Mouse (Mus musculus) liver, postnatal 0 days (tissue): ENCODE measurements around the gene Dph2.

Source experiments
- CTCF ChIP-seq: sonication (generic); IDR thresholded peaks from 2 replicates; pipeline ENCODE4 v1.5.1; 2016; ENCODE audit warnings: antibody characterized with exemption, low read depth
- EP300 ChIP-seq: IDR thresholded peaks from 2 replicates; pipeline ENCODE4 v1.6.1; 2016; ENCODE audit warnings: antibody characterized with exemption, low read depth, mild to moderate bottlenecking

DNA sequence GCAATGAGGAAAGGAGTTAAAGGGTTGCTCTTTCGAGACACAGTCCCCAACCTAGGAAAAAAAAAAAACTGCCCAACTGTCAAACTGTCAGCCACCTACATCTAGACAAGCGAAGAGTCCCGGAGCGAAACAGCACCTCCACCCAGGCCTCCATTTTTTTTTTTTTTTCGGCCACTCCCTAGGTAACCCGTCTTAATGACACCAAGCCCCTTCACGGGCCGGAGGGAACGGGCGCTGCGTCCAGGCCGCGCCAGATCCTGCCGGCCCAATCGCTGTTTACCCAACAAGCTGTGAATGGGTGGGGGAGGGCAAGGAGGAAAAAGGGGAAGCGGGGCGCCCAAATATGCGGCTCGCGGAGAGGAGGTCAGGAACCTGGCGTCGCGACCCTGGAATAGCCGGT lies 5.2 kb downstream of the Dph2 start:
- TF ChIP-seq CTCF (no peak), EP300 (no peak)
